In genomic region chr1:47386579-47386978, GRCm38 (mm10) we compare ENCODE assay signal across 30 mouse cellular contexts.
DNase-seq lines count a peak whose midpoint lies in the region; ATAC-seq and TF ChIP-seq lines count a peak whose summit lies in the region.
"Had no signal": no experiment of that assay in that cellular context is flagged by ENCODE, and none has a peak within 500 bp of the region (broad histone marks: within the 10 kb centered on the region; RNA-seq: fewer than 3 reads in every experiment).

No protein-coding gene starts in this region.

- no peak overlapping the region for H3K9ac ChIP-seq in hindbrain, embryonic 13.5 days
- no peak overlapping the region for H3K9ac ChIP-seq in hindbrain, embryonic 11.5 days (ENCODE audit: low read depth, low read length)
- no peak overlapping the region for H3K9ac ChIP-seq in midbrain, embryonic 14.5 days (replicated peaks; ENCODE audit: low read length)
- H3K9ac ChIP-seq in midbrain, embryonic 15.5 days: no peak overlapping the region
- no peak overlapping the region for H3K9ac ChIP-seq in neural tube, embryonic 12.5 days
- no peak overlapping the region for H3K9ac ChIP-seq in kidney, embryonic 14.5 days (ENCODE audit: low read depth, low read length)
- H3K9ac ChIP-seq: embryonic facial prominence, embryonic 13.5 days; embryonic facial prominence, embryonic 15.5 days; forebrain, embryonic 12.5 days had no signal

- H3K36me3 ChIP-seq in hindbrain, embryonic 13.5 days: no peaks in the 10 kb centered on the region
- no peaks in the 10 kb centered on the region for H3K36me3 ChIP-seq in hindbrain, embryonic 11.5 days (ENCODE audit: control insufficient read depth, insufficient read depth, low read length)
- H3K36me3 ChIP-seq in midbrain, embryonic 14.5 days (ENCODE audit: control insufficient read depth, insufficient read depth, low read length): no peaks in the 10 kb centered on the region
- H3K36me3 ChIP-seq in midbrain, embryonic 15.5 days (replicated peaks): no peaks in the 10 kb centered on the region
- no peaks in the 10 kb centered on the region for H3K36me3 ChIP-seq in neural tube, embryonic 12.5 days
- no peaks in the 10 kb centered on the region for H3K36me3 ChIP-seq in kidney, embryonic 14.5 days (ENCODE audit: control insufficient read depth, insufficient read depth, low read length)
- H3K36me3 ChIP-seq: embryonic facial prominence, embryonic 13.5 days; embryonic facial prominence, embryonic 15.5 days; forebrain, embryonic 10.5 days; forebrain, embryonic 12.5 days; G1E had no signal

- no peak overlapping the region for H3K27ac ChIP-seq in hindbrain, embryonic 13.5 days
- H3K27ac ChIP-seq in hindbrain, embryonic 11.5 days (ENCODE audit: low read depth, low read length): no peak overlapping the region
- no peak overlapping the region for H3K27ac ChIP-seq in midbrain, embryonic 14.5 days (replicated peaks; ENCODE audit: low read depth, low read length)
- no peak overlapping the region for H3K27ac ChIP-seq in midbrain, embryonic 15.5 days
- H3K27ac ChIP-seq in neural tube, embryonic 12.5 days: no peak overlapping the region
- H3K27ac ChIP-seq in kidney, embryonic 14.5 days (ENCODE audit: low read depth, low read length): no peak overlapping the region
- H3K27ac ChIP-seq: embryonic facial prominence, embryonic 13.5 days; embryonic facial prominence, embryonic 15.5 days; forebrain, embryonic 10.5 days; forebrain, embryonic 12.5 days had no signal

- TF ChIP-seq POLR2A in brain, embryonic 14.5 days (IDR thresholded peaks at IDR 0.05; ENCODE audit: borderline replicate concordance, extremely low read depth, insufficient read depth, insufficient read length, poor library complexity, severe bottlenecking): no peak

- H3K27me3 ChIP-seq in hindbrain, embryonic 13.5 days: no peaks in the 10 kb centered on the region
- no peaks in the 10 kb centered on the region for H3K27me3 ChIP-seq in hindbrain, embryonic 11.5 days (ENCODE audit: control insufficient read depth, insufficient read depth, low read length)
- H3K27me3 ChIP-seq in midbrain, embryonic 14.5 days (ENCODE audit: control insufficient read depth, insufficient read depth, low read length): no peaks in the 10 kb centered on the region
- H3K27me3 ChIP-seq in midbrain, embryonic 15.5 days (replicated peaks): no peaks in the 10 kb centered on the region
- no peaks in the 10 kb centered on the region for H3K27me3 ChIP-seq in neural tube, embryonic 12.5 days (replicated peaks)
- H3K27me3 ChIP-seq in kidney, embryonic 14.5 days (ENCODE audit: control insufficient read depth, insufficient read depth, low read length): no peaks in the 10 kb centered on the region
- H3K27me3 ChIP-seq: CH12.LX; embryonic facial prominence, embryonic 13.5 days; embryonic facial prominence, embryonic 15.5 days; forebrain, embryonic 12.5 days; Patski had no signal

- no peaks in the 10 kb centered on the region for H3K9me3 ChIP-seq in hindbrain, embryonic 13.5 days
- no peaks in the 10 kb centered on the region for H3K9me3 ChIP-seq in hindbrain, embryonic 11.5 days (ENCODE audit: control insufficient read depth, low read length)
- no peaks in the 10 kb centered on the region for H3K9me3 ChIP-seq in midbrain, embryonic 14.5 days (ENCODE audit: control insufficient read depth, low read length)
- H3K9me3 ChIP-seq in midbrain, embryonic 15.5 days: no peaks in the 10 kb centered on the region
- H3K9me3 ChIP-seq in neural tube, embryonic 12.5 days: no peaks in the 10 kb centered on the region
- no peaks in the 10 kb centered on the region for H3K9me3 ChIP-seq in kidney, embryonic 14.5 days (ENCODE audit: control insufficient read depth, low read length)
- H3K9me3 ChIP-seq: embryonic facial prominence, embryonic 13.5 days; embryonic facial prominence, embryonic 15.5 days; forebrain, embryonic 10.5 days; forebrain, embryonic 12.5 days had no signal

- H3K4me1 ChIP-seq in hindbrain, embryonic 13.5 days (replicated peaks): no peaks in the 10 kb centered on the region
- H3K4me1 ChIP-seq in hindbrain, embryonic 11.5 days (replicated peaks; ENCODE audit: control insufficient read depth, insufficient read depth, low read length): no peaks in the 10 kb centered on the region
- no peaks in the 10 kb centered on the region for H3K4me1 ChIP-seq in midbrain, embryonic 14.5 days (ENCODE audit: control insufficient read depth, insufficient read depth, low read length)
- H3K4me1 ChIP-seq in midbrain, embryonic 15.5 days: no peaks in the 10 kb centered on the region
- no peaks in the 10 kb centered on the region for H3K4me1 ChIP-seq in neural tube, embryonic 12.5 days
- H3K4me1 ChIP-seq in kidney, embryonic 14.5 days (ENCODE audit: control insufficient read depth, insufficient read depth, low read length): no peaks in the 10 kb centered on the region
- H3K4me1 ChIP-seq: embryonic facial prominence, embryonic 13.5 days; embryonic facial prominence, embryonic 15.5 days; forebrain, embryonic 10.5 days; forebrain, embryonic 12.5 days had no signal

- H3K4me3 ChIP-seq in hindbrain, embryonic 13.5 days: no peak overlapping the region
- H3K4me3 ChIP-seq in hindbrain, embryonic 11.5 days (ENCODE audit: low read depth, low read length): no peak overlapping the region
- no peak overlapping the region for H3K4me3 ChIP-seq in midbrain, embryonic 14.5 days (replicated peaks; ENCODE audit: low read depth, low read length)
- H3K4me3 ChIP-seq in midbrain, embryonic 15.5 days: no peak overlapping the region
- H3K4me3 ChIP-seq in neural tube, embryonic 12.5 days: no peak overlapping the region
- no peak overlapping the region for H3K4me3 ChIP-seq in kidney, embryonic 14.5 days (ENCODE audit: low read length)
- H3K4me3 ChIP-seq: embryonic facial prominence, embryonic 13.5 days; embryonic facial prominence, embryonic 15.5 days; erythroblast, embryonic 14.5 days; forebrain, embryonic 10.5 days; forebrain, embryonic 12.5 days had no signal

- no peak for TF ChIP-seq CTCF in brain, embryonic 14.5 days (IDR thresholded peaks at IDR 0.05; ENCODE audit: borderline replicate concordance, extremely low read depth, insufficient read depth, insufficient read length)

- H3K4me2 ChIP-seq in hindbrain, embryonic 13.5 days: no peak overlapping the region
- no peak overlapping the region for H3K4me2 ChIP-seq in hindbrain, embryonic 11.5 days (replicated peaks; ENCODE audit: low read depth, low read length)
- H3K4me2 ChIP-seq in midbrain, embryonic 14.5 days (ENCODE audit: low read length): no peak overlapping the region
- H3K4me2 ChIP-seq in midbrain, embryonic 15.5 days: no peak overlapping the region
- no peak overlapping the region for H3K4me2 ChIP-seq in neural tube, embryonic 12.5 days (replicated peaks)
- no peak overlapping the region for H3K4me2 ChIP-seq in kidney, embryonic 14.5 days (replicated peaks; ENCODE audit: low read depth, low read length)
- H3K4me2 ChIP-seq: embryonic facial prominence, embryonic 13.5 days; embryonic facial prominence, embryonic 15.5 days; forebrain, embryonic 12.5 days had no signal

- peak; percentile 61; the same call in 1 of the 2 replicates for ATAC-seq in hindbrain, embryonic 13.5 days (ENCODE audit: low FRiP score)
- no peak for ATAC-seq in hindbrain, embryonic 11.5 days (ENCODE audit: low FRiP score)
- no peak for ATAC-seq in midbrain, embryonic 14.5 days (ENCODE audit: low FRiP score, low TSS enrichment)
- ATAC-seq in midbrain, embryonic 15.5 days (replicated peaks): no peak
- 0 out of 2 replicates have a peak, but pooled peaks have one; percentile 48 for ATAC-seq in neural tube, embryonic 12.5 days (ENCODE audit: low FRiP score, low read depth)
- no peak for ATAC-seq in kidney, embryonic 14.5 days (ENCODE audit: low FRiP score, low TSS enrichment)
- ATAC-seq: activated CD4-positive, CD25-positive, alpha-beta regulatory T cell, adult 4 months; CD4-positive, CD25-positive, alpha-beta regulatory T cell, adult 4 months; forebrain, embryonic 14.5 days; Patski had no signal

- DNase-seq in hindbrain, embryonic 11.5 days (ENCODE audit: low spot score): no peak
- peak; percentile 49 for DNase-seq in midbrain, embryonic 14.5 days
- DNase-seq in neural tube, embryonic 10.5 days (ENCODE audit: extremely low spot score, low spot score): no peak
- DNase-seq in brain, embryonic 14.5 days (ENCODE audit: low read depth): peak; percentile 39
- DNase-seq: adrenal gland, adult 8-10 months; adrenal gland, postnatal 14 days; adrenal gland, postnatal 36 days; B cell, adult 2 months; cerebellum, adult 11 months; cerebellum, adult 18-20 months; cerebellum, adult 8-10 months; cerebellum, adult 9-11 months; cerebellum, postnatal 14 days; cerebellum, postnatal 36 days; embryo, embryonic 11 days had no signal

Comparison
In these comparisons a context has a peak if more than half of its experiments do, and no peak if none do; other contexts are left out.
1. ATAC-seq: peak in hindbrain, embryonic 13.5 days (single experiment) and neural tube, embryonic 12.5 days (single experiment); none in hindbrain, embryonic 11.5 days (single experiment), midbrain, embryonic 14.5 days (single experiment), midbrain, embryonic 15.5 days (single experiment) and kidney, embryonic 14.5 days (single experiment).
2. DNase-seq: peak in midbrain, embryonic 14.5 days (single experiment) and brain, embryonic 14.5 days (single experiment); none in hindbrain, embryonic 11.5 days (single experiment) and neural tube, embryonic 10.5 days (single experiment).